Mouse (Mus musculus): ENCODE data around the gene Dnm3.

GRCm38 (mm10) chr1:162156873-162157272, 321.0 kb downstream of the Dnm3 start:
- TF ChIP-seq CTCF (IDR thresholded peaks at IDR 0.05; ENCODE audit: control insufficient read depth, insufficient read depth, low read length) = no peak
- no peak for TF ChIP-seq POLR2A (IDR thresholded peaks at IDR 0.05; ENCODE audit: borderline replicate concordance, control insufficient read depth, low read depth, low read length)
